In genomic region chr10:42973537-42973936, GRCm38 (mm10) we compare ENCODE assay signal across 8 mouse cellular contexts.
"Had no signal": no experiment of that assay in that cellular context is flagged by ENCODE, and none has a peak within 500 bp of the region (broad histone marks: within the 10 kb centered on the region; RNA-seq: fewer than 3 reads in every experiment).

No protein-coding gene starts in this region.

- H3K27ac ChIP-seq: layer of hippocampus, adult 2 months; liver, embryonic 13.5 days; lung, embryonic 15.5 days; macrophage; midbrain, embryonic 12.5 days; stomach, postnatal 0 days had no signal

- H3K4me2 ChIP-seq: lung, embryonic 15.5 days; midbrain, embryonic 12.5 days had no signal

- H3K9me3 ChIP-seq: liver, embryonic 13.5 days; lung, embryonic 15.5 days; megakaryocyte, embryonic 14.5 days; midbrain, embryonic 12.5 days had no signal

- H3K4me1 ChIP-seq: lung, embryonic 15.5 days had no signal

- H3K4me3 ChIP-seq: layer of hippocampus, adult 2 months; liver, embryonic 13.5 days; lung, embryonic 15.5 days; megakaryocyte, embryonic 14.5 days; midbrain, embryonic 12.5 days had no signal

- H3K36me3 ChIP-seq: liver, embryonic 13.5 days; lung, embryonic 15.5 days; midbrain, embryonic 12.5 days had no signal

- H3K9ac ChIP-seq: liver, embryonic 13.5 days; liver, postnatal 0 days; lung, embryonic 15.5 days; midbrain, embryonic 12.5 days had no signal
